Mouse (Mus musculus): ENCODE measurements around the gene Itih5. TPM values are rescaled to one million over a fixed set of nuclear protein-coding genes. Genes with fewer than 3 reads are reported as not detected.

Gene Itih5
- total and polyA plus RNA-seq, 3 experiments = not detected

DNA sequence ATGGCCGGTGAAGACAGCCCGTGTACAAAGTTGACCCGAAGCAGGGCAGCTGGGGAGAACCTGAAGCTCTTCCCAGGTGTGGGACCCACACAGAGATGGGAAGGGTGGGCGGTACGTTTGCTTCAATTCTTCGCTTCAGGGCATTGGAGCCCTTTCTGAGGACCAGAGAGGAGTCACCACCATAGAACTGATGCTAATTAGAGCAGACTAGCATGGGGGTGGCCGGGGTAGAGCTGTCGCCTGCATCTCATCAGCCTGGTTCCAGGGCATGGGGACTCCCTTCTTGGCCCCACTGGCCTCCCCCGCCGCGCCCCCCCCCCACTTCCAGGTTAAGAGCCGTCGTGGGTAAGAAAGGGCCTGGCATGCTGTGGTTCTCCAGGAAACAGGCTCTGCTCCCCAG lies 132.6 kb downstream of the Itih5 start:
- Histone ChIP-seq H3K36me3 (ENCODE audit: control insufficient read depth in 1 of 2, insufficient read depth in 2 of 2, low read length in 2 of 2) (no peaks in the 10 kb centered on the region), H3K9me3 (replicated peaks; ENCODE audit: insufficient read depth, low read length) (no peaks in the 10 kb centered on the region), H3K27ac (ENCODE audit: control insufficient read depth, low read depth, low read length) (no peak overlapping the region), H3K27me3 (ENCODE audit: control insufficient read depth in 1 of 2, insufficient read depth in 2 of 2, low read length in 2 of 2) (peaks cover 0 to 3% of the 10 kb centered on the region in 2 experiments; a peak in 1 of 4 replicates), H3K79me2 (ENCODE audit: control insufficient read depth, insufficient read depth, low read length, poor library complexity) (no peaks in the 10 kb centered on the region), H3K4me1 (ENCODE audit: control insufficient read depth in 1 of 2, insufficient read depth in 2 of 2, low read length in 2 of 2) (no peaks in the 10 kb centered on the region), H3K4me3 (ENCODE audit: control insufficient read depth in 1 of 2, insufficient read depth in 1 of 2, low read depth in 2 of 2, low read length in 2 of 2) (no peak overlapping the region), H3K9ac (ENCODE audit: control insufficient read depth, low read depth, low read length, poor library complexity, severe bottlenecking) (no peak overlapping the region)
- DNase-seq (ENCODE audit: low read depth, low spot score) = no peak
- TF ChIP-seq USF2 (IDR thresholded peaks at IDR 0.05; ENCODE audit: borderline replicate concordance in 1 of 2, insufficient read depth in 1 of 2, low read depth in 1 of 2, low read length in 2 of 2) = no peak
- no peak for TF ChIP-seq MAX (IDR thresholded peaks at IDR 0.05; ENCODE audit: low read length)
- TF ChIP-seq ZMIZ1 (IDR thresholded peaks at IDR 0.05; ENCODE audit: low read depth, low read length) = no peak
- no peak for TF ChIP-seq KAT2A (conservative IDR thresholded peaks at IDR 0.05; ENCODE audit: low read depth, low read length)
- TF ChIP-seq MXI1 (IDR thresholded peaks at IDR 0.05; ENCODE audit: low read depth, low read length) = no peak
- no peak for TF ChIP-seq BHLHE40 (IDR thresholded peaks at IDR 0.05; ENCODE audit: borderline replicate concordance, low read depth, low read length)
- no peak for TF ChIP-seq UBTF (IDR thresholded peaks at IDR 0.05; ENCODE audit: borderline replicate concordance, insufficient read depth, low read depth, low read length)
- no peak for TF ChIP-seq ELF1 (IDR thresholded peaks at IDR 0.05; ENCODE audit: low read depth, low read length)
- TF ChIP-seq CTCF (IDR thresholded peaks at IDR 0.05 in 2 of 3, conservative IDR thresholded peaks at IDR 0.05 in 1 of 3; ENCODE audit: control insufficient read depth in 1 of 3, insufficient read depth in 1 of 3, low read depth in 2 of 3, low read length in 3 of 3, poor library complexity in 1 of 3, severe bottlenecking in 1 of 3) = no peak
- TF ChIP-seq CHD1 (IDR thresholded peaks at IDR 0.05; ENCODE audit: low read depth, low read length) = no peak
- no peak for TF ChIP-seq MAFK (IDR thresholded peaks at IDR 0.05; ENCODE audit: borderline replicate concordance, low read depth, low read length)
- TF ChIP-seq POLR2AphosphoS5 (IDR thresholded peaks at IDR 0.05; ENCODE audit: borderline replicate concordance, low read depth, low read length) = no peak
- no peak for TF ChIP-seq RAD21 (IDR thresholded peaks at IDR 0.05; ENCODE audit: low read depth, low read length)
- TF ChIP-seq MYB (IDR thresholded peaks at IDR 0.05; ENCODE audit: low read depth, low read length) = no peak
- no peak for TF ChIP-seq NELFE (IDR thresholded peaks at IDR 0.05; ENCODE audit: low read depth, low read length)
- no peak for TF ChIP-seq ZNF384 (IDR thresholded peaks at IDR 0.05; ENCODE audit: low read depth, low read length)
- no peak for TF ChIP-seq SMC3 (IDR thresholded peaks at IDR 0.05; ENCODE audit: low read depth, low read length)
- TF ChIP-seq ZKSCAN1 (IDR thresholded peaks at IDR 0.05; ENCODE audit: low read depth, low read length) = no peak
- TF ChIP-seq TBP (IDR thresholded peaks at IDR 0.05; ENCODE audit: low read depth, low read length) = no peak

DNA sequence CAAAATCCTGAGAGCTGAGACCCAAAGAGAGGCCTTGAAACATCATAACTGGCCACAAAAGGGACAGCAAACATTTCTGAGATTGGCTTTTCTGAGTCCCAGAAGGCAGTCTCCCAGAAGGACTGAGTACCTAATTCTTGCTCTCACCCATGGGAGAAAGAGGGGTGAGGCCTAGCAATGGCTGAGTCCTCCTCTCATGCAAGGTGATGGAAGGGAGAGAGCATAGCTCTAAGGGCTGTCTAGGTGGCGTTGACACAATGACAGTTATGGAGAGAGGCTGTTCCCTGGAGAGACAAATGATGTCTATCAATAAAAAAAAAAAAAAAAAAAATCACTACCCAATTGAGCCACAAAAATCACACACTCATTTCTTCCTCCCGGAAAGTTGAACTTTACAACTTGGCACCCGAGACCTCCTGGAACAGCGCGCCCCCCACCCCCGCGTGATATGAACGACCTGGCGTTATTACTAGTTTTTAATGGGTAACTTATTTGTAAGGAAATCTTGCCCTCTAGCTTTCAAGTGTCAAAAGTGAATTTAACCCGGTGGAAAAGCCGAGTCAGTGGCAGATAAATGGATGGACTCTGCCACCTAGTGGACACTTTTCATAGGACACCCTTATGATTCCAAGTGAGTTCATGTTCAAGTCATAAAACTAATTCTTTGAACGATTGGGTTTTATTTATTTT lies 134.9 kb downstream of the Itih5 start:
- no peaks in the 10 kb centered on the region for H3K9me3 ChIP-seq (replicated peaks; ENCODE audit: insufficient read depth, low read length)
- H3K27ac ChIP-seq (ENCODE audit: control insufficient read depth, low read depth, low read length) = no peak overlapping the region
- H3K4me1 ChIP-seq (ENCODE audit: control insufficient read depth in 1 of 2, insufficient read depth in 2 of 2, low read length in 2 of 2) = no peaks in the 10 kb centered on the region
- DNase-seq (ENCODE audit: low read depth, low spot score) = peak; percentile 81
- H3K36me3 ChIP-seq (ENCODE audit: control insufficient read depth in 1 of 2, insufficient read depth in 2 of 2, low read length in 2 of 2) = no peaks in the 10 kb centered on the region
- no peak overlapping the region for H3K4me3 ChIP-seq (ENCODE audit: control insufficient read depth in 1 of 2, insufficient read depth in 1 of 2, low read depth in 2 of 2, low read length in 2 of 2)
- TF ChIP-seq E2F4 (IDR thresholded peaks at IDR 0.05; ENCODE audit: borderline replicate concordance, low read depth, low read length) (no peak), CTCF (IDR thresholded peaks at IDR 0.05 in 2 of 3, conservative IDR thresholded peaks at IDR 0.05 in 1 of 3; ENCODE audit: control insufficient read depth in 1 of 3, insufficient read depth in 1 of 3, low read depth in 2 of 3, low read length in 3 of 3, poor library complexity in 1 of 3, severe bottlenecking in 1 of 3) (peak; percentile 59 to 99 (median 61)), ZC3H11A (IDR thresholded peaks at IDR 0.05; ENCODE audit: low read depth, low read length) (peak; percentile 91), SMC3 (IDR thresholded peaks at IDR 0.05; ENCODE audit: low read depth, low read length) (peak; percentile 92), ETS1 (IDR thresholded peaks at IDR 0.05; ENCODE audit: low read depth, low read length) (no peak), RAD21 (IDR thresholded peaks at IDR 0.05; ENCODE audit: low read depth, low read length) (peak; percentile 97), NELFE (IDR thresholded peaks at IDR 0.05; ENCODE audit: low read depth, low read length) (no peak), ZNF384 (IDR thresholded peaks at IDR 0.05; ENCODE audit: low read depth, low read length) (0 out of 2 replicates have a peak, but pooled peaks have one; percentile 5)
- no peaks in the 10 kb centered on the region for H3K79me2 ChIP-seq (ENCODE audit: control insufficient read depth, insufficient read depth, low read length, poor library complexity)
- H3K27me3 ChIP-seq (ENCODE audit: control insufficient read depth in 1 of 2, insufficient read depth in 2 of 2, low read length in 2 of 2) = peaks cover 0 to 3% of the 10 kb centered on the region in 2 experiments; a peak in 1 of 4 replicates
- H3K9ac ChIP-seq (ENCODE audit: control insufficient read depth, low read depth, low read length, poor library complexity, severe bottlenecking) = no peak overlapping the region
